Mouse (Mus musculus) bone marrow macrophage, adult 2 months (primary cell): Measurements from ENCODE around the gene Lrch3. TPM values are rescaled to one million over a fixed set of nuclear protein-coding genes. Genes with fewer than 3 reads are reported as not detected.

Source experiments
- H3K27ac ChIP-seq: 2 replicates; pipeline ENCODE4 v1.5.1; 2012; ENCODE audit warnings: low read depth, low read length; ENCODE audit not compliant: insufficient read depth
- H3K4me1 ChIP-seq: 2 replicates; pipeline ENCODE4 v1.6.1; 2012; ENCODE audit warnings: low read length; ENCODE audit not compliant: control insufficient read depth, insufficient read depth
- H3K4me3 ChIP-seq: 2 replicates; pipeline ENCODE4 v1.5.1; 2012; ENCODE audit warnings: mild to moderate bottlenecking, low read length, moderate library complexity; ENCODE audit not compliant: insufficient read depth
- CTCF ChIP-seq: IDR thresholded peaks from 2 replicates; pipeline ENCODE4 v1.5.1; 2012; ENCODE audit warnings: low read depth, mild to moderate bottlenecking, low read length, moderate library complexity
- POLR2A ChIP-seq: IDR thresholded peaks from 2 replicates; pipeline ENCODE4 v1.6.1; 2012; ENCODE audit warnings: mild to moderate bottlenecking, low read depth, low read length, borderline replicate concordance
- polyA plus RNA-seq: library from polyadenylated mRNA; stranded (reverse); fragments of >200 nt; gene quantifications from 2 replicates; pipeline ENCODE4 v1.2.4, GENCODE M21; 2012; ENCODE audit not compliant: missing spikeins, insufficient read depth, insufficient read length

The Lrch3 gene
- polyA plus RNA-seq, 1 experiment: 32.7 TPM

GRCm38 (mm10) chr16:32980227-32980626 is 66.3 kb downstream of the Lrch3 start:
- no peak for TF ChIP-seq CTCF
- no peak for TF ChIP-seq POLR2A
- Histone ChIP-seq H3K4me3 (no peak overlapping the region), H3K4me1 (peaks cover 11% of the 10 kb centered on the region), H3K27ac (no peak overlapping the region)

GRCm38 (mm10) chr16:32981405-32981804 is 67.5 kb downstream of the Lrch3 start:
- Histone ChIP-seq H3K4me3 (no peak overlapping the region), H3K27ac (no peak overlapping the region), H3K4me1 (peaks cover 11% of the 10 kb centered on the region)
- no peak for TF ChIP-seq CTCF
- no peak for TF ChIP-seq POLR2A

DNA sequence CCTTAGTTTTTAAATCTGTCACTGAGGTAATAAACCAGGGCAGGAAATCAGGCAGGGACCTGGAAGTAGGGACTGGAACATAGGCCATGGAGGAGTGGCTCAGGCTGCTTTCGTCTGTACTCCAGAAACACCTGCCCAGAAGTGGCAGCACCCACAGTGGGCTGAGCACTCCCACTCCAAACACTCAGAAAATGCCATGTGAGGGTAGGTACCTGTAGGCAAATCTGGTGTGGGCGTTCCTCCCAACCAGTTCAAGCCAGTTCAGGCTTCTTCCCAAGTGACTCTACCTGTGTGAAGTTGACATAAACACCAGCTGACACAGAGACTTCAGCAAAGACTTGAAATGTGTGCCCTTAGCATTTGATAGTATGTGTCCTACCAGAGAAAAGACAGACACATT is 70.7 kb downstream of the Lrch3 start:
- no peak for TF ChIP-seq CTCF
- no peak overlapping the region for H3K27ac ChIP-seq
- H3K4me3 ChIP-seq: no peak overlapping the region
- H3K4me1 ChIP-seq: no peaks in the 10 kb centered on the region

GRCm38 (mm10) chr16:32992158-32992557 is 78.3 kb downstream of the Lrch3 start:
- Histone ChIP-seq H3K4me1 (no peaks in the 10 kb centered on the region), H3K4me3 (no peak overlapping the region), H3K27ac (no peak overlapping the region)
- TF ChIP-seq CTCF (no peak), POLR2A (no peak)

- H3K4me3 ChIP-seq: no peak overlapping the region
- peaks cover 9% of the 10 kb centered on the region for H3K4me1 ChIP-seq
- H3K27ac ChIP-seq: no peak overlapping the region
- TF ChIP-seq CTCF (no peak), POLR2A (no peak)
Measured at GRCm38 (mm10) chr16:33005216-33005615, 91.3 kb downstream of the Lrch3 start.

- Histone ChIP-seq H3K4me1 (peaks cover 9% of the 10 kb centered on the region), H3K27ac (no peak overlapping the region), H3K4me3 (no peak overlapping the region)
- TF ChIP-seq CTCF: no peak
- TF ChIP-seq POLR2A: no peak
Measured at GRCm38 (mm10) chr16:33006888-33007287, 93.0 kb downstream of the Lrch3 start.

DNA sequence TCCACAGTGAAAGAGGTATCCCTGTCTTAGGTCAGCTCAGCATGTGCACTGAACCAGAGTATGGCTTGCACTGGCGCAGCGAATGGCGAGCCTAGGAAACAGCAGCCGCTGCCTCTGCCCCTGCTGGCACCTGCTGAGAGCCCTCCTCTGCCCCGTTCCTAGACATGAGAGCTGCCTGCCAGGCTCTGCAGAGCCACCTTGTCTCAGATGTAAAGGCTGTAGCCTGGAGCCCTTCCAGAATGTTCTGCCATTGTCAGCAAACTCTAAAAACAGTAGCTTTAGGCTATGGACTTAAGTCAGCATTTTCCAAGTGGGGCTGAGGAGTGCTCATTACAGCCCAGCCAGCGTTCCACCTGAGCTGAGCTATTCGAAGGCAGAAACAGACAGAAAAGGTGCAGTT is 93.5 kb downstream of the Lrch3 start:
- no peak for TF ChIP-seq POLR2A
- no peak for TF ChIP-seq CTCF

DNA sequence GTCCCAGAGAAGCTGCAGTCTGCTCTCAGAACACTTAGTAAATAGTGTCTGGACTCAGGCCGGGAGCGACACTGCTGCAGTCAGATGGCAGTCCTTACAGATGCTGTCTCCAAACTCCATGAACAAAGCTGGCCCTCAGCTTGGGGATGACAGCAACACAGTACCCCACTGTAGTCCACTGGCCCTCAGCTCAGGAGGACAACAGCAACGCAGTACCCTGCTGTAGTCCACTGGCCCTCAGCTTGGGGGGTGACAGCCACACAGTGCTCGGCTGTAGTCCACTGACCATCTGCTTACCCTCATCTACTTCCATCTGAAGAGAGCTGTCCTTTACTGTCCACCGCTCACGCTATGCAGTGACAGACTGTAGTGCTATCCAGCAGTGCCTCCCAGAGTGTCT is 96.3 kb downstream of the Lrch3 start:
- no peak for TF ChIP-seq POLR2A
- no peak for TF ChIP-seq CTCF
- H3K4me1 ChIP-seq: peaks cover 9% of the 10 kb centered on the region
- H3K27ac ChIP-seq: no peak overlapping the region
- H3K4me3 ChIP-seq: no peak overlapping the region

More for the DNA sequence above, 93.5 kb downstream of the Lrch3 start:
- Histone ChIP-seq H3K4me3 (no peak overlapping the region), H3K4me1 (peaks cover 9% of the 10 kb centered on the region), H3K27ac (no peak overlapping the region)

GRCm38 (mm10) chr16:33013801-33014200 is 99.9 kb downstream of the Lrch3 start:
- Histone ChIP-seq H3K27ac (no peak overlapping the region), H3K4me3 (no peak overlapping the region), H3K4me1 (no peaks in the 10 kb centered on the region)
- TF ChIP-seq POLR2A: no peak
- no peak for TF ChIP-seq CTCF

- TF ChIP-seq POLR2A (no peak), CTCF (no peak)
- Histone ChIP-seq H3K4me3 (no peak overlapping the region), H3K27ac (no peak overlapping the region), H3K4me1 (no peaks in the 10 kb centered on the region)
Measured at GRCm38 (mm10) chr16:33014921-33015320, 101.0 kb downstream of the Lrch3 start.

- no peak for TF ChIP-seq POLR2A
- no peak for TF ChIP-seq CTCF
- H3K27ac ChIP-seq: no peak overlapping the region
- no peaks in the 10 kb centered on the region for H3K4me1 ChIP-seq
- H3K4me3 ChIP-seq: no peak overlapping the region
Measured at GRCm38 (mm10) chr16:33015396-33015907, 101.6 kb downstream of the Lrch3 start.

DNA sequence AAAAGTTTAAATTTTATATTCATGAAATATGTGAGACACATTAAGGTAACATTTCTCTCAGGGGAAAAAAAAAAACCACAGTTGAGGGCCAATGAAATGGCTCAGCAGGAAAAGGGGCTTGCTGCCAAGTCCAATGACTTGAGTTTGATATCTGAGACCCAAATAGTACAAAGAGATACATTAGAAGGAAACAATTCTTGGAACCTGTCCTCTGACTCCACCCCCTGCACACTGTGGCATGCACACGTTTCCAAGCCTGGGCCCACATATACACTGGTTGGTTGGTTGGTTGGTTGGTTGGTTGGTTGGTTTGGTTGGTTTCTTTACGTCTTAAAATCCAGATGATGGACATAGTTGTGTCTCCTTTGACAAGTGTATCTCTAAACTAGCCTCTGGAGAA is 102.1 kb downstream of the Lrch3 start:
- Histone ChIP-seq H3K4me1 (no peaks in the 10 kb centered on the region), H3K4me3 (no peak overlapping the region), H3K27ac (no peak overlapping the region)
- TF ChIP-seq POLR2A (no peak), CTCF (no peak)
